Mouse (Mus musculus): ENCODE data around the gene Tecr.
"Not testable (repeated sequence)": the region's sequence is repeated elsewhere in the genome, so short reads cannot be mapped to it uniquely, and the experiment has no call there.

Gene Tecr

GRCm38 (mm10) chr8:83618566-83618965 lies 10.8 kb upstream of the Tecr start:
- DNase-seq (ENCODE audit: low read depth, low spot score), result peak; percentile 81

GRCm38 (mm10) chr8:83617111-83617510 lies 9.3 kb upstream of the Tecr start:
- DNase-seq (ENCODE audit: low read depth, low spot score), result no peak

DNA sequence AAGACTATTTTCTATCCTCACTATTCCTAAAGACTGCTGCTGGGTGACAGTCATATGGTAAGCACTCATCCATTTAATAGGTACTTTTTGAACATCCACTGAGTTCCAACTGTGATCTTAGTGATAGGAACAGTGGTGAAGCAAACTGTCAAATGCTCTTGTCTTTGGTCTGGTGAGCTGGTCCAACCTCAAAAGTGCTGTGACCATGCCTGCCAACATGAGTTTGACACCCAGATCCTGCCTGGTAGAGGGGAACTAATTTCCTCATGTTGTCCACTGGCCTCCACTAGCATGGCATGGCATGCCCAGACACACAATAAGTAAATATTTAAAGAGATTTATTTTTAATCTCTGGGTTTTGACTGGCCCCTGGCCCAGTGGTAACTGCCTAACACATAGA lies 8.9 kb upstream of the Tecr start:
- no peak for DNase-seq (ENCODE audit: low read depth, low spot score)

GRCm38 (mm10) chr8:83613695-83614094 lies 5.9 kb upstream of the Tecr start:
- no peak for DNase-seq (ENCODE audit: low read depth, low spot score)

DNA sequence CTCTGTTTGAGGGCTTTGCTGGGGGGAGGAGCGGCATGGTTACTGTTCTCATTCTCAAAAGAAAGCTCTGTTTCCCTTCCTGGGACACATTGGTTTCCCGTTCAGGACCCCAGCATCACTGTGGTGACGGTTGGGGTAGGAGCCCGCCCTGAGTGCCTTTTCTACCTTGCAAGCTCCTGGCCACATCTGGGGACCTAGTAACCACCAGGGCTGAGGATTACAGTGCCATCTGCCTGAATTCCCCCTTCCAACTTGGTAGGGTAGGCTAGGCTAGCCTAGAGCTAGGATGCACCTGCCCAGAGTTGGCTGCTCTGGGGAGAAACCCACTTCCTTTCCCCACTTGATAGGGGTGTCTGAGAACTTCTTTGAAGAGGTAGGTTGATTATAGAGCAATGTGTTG lies 4.2 kb upstream of the Tecr start:
- DNase-seq (ENCODE audit: low read depth, low spot score), result no peak

- DNase-seq (ENCODE audit: low read depth, low spot score), result no peak
Measured at GRCm38 (mm10) chr8:83609547-83610180, 1.9 kb upstream of the Tecr start.

- no peak for DNase-seq (ENCODE audit: low read depth, low spot score)
Measured at GRCm38 (mm10) chr8:83609086-83609485, 1.3 kb upstream of the Tecr start.

DNA sequence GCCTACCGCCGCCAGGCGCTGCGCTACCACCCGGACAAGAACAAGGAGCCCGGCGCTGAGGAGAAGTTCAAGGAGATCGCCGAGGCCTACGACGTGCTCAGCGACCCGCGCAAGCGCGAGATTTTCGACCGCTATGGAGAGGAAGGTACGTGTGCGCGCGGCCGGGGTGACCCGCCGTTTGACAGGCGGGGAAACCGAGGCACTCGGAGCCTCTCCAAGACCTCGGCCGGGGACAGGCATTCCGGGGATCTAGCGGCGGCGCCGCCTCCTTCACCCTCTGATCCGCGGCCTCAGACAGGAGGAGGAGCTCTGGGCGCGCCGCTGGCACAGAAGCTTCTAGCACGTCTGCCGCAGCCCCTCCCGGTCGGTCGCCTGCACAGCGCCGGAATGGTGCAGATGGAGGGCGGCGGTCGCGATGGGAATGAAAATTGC lies 643 bp upstream of the Tecr start:
- peak; percentile 88 for DNase-seq (ENCODE audit: low read depth, low spot score)

DNA sequence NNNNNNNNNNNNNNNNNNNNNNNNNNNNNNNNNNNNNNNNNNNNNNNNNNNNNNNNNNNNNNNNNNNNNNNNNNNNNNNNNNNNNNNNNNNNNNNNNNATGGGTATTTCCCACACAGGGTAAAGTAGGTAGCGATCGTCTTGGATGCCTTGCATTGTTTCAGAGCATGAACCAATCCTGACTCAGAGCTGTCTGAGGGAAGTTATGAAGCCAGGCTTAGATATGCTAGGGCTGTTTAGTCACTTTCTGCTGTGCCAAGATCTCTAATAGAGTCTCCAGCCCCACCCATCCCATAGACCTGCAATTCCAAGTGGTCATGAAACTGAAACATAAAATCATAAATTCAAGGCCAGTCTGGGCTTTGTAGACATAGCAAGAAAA lies 5.1 kb downstream of the Tecr start:
- DNase-seq (ENCODE audit: low read depth, low spot score), result no peak

- DNase-seq (ENCODE audit: low read depth, low spot score), result no peak
Measured at GRCm38 (mm10) chr8:83599814-83600213, 8.0 kb downstream of the Tecr start.

DNA sequence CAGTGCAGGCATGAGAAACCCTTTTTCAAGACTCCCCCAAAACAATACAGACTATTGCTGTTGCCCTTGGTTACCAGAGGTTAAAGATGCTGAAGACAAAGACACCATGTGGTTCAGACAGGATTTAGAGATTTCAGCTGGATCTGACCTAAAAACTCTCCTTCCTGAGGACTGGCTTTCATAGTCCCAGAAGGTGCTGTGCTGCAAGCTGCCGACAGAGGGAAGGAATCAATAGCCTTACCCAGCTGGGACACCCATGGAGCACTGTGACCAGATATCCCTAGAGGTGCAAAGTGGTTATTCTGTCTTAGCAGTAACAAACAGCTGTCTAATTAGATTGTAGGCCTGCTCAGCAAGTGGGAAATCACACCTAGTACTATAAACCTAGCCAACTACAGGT lies 9.6 kb downstream of the Tecr start:
- DNase-seq (ENCODE audit: low read depth, low spot score), result peak; percentile 83

- peak; percentile 56 for DNase-seq (ENCODE audit: low read depth, low spot score)
Measured at GRCm38 (mm10) chr8:83596369-83596768, 11.4 kb downstream of the Tecr start.

DNA sequence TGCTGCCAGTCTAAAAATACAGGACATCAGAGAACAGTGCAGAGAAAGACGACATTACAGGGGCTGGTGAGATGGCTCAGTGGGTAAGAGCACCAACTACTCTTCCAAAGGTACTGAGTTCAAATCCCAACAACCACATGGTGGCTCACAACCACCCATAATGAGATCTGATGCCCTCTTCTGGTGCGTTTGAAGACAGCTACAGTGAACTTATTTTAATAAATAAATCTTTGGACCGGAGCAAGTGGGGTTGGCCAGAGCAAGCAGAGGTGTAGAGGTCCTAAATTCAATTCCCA lies 12.8 kb downstream of the Tecr start:
- not testable (repeated sequence) for DNase-seq (ENCODE audit: low read depth, low spot score)

DNA sequence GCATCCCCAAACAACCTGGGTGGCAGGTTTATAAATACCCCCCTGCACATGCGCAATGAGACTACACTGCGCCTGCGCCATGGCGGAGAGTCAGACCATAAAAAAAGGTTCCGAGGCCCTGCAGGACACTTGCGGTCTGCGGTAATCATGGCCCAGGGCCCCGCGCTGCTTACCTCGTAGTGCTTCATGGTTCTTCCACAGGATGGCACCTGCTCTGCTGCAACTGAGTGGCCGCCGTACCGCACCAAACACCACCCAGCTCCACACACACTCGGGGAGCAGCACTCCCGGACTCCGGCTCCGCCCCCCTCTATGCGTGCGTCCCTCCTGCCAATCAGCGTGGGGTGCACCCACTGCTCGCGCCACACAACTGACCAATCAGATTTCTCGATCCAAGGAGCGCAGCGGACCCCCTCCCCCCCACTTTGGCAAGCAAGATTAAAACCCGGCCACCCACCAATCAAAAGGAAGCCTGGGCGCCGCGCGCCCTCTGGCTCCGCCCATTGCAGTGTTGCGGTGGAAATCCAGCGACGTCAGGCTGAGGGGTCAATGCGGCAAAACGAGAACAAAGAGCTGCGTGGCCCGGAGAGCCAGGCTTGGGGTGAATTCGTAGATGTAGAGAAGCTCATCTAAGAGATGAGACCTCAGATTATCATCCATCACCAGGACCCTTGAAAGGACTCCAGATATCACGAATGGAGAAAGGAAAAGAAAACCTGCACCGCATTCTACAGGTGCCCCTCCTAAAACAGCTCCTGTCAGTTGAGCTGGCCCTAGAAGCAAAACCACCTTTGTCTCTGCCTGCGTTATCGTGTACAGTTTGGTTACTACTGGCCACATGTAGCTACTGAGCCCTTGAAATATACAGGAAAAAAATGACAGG lies 13.4 kb downstream of the Tecr start:
- DNase-seq (ENCODE audit: low read depth, low spot score), result peak; percentile 98

DNA sequence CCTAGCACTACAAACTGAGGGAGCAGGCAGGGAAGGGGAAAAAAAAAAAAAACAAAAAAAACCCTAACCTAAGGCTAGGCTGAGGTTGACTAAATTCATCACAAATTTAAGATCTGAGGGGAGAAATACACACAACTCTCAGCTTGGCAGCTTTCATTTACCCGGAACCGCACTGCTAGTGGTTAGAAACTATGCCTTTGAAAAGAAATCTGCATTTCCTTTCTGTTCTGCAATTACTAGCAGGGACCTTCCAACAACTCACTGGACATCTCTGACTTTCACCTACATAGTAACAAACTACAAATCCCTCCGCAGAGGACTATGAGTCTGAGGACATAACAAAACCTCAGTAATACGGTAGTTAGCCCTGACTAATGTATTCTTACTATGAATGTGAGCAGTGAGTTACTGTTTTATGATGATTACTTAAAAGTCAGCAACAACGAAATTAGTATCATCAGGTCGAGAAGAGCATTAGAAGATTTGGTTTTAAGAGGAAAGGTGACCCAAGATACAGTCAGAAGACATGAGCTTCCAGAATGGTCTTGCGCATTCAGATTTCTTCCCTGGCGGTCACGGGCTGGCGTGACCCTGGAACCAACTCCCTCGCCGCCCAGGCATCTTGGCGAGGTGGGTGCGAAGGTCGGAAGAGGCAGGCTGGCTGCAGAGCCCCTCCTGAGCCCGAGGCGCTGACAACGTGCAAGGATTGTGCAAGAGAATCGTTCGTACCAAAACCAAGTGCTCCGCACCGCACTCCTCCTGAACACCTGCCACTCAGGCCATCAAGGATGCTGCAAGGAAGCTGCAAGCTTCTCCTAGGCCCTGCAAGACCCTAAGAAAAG lies 14.2 kb downstream of the Tecr start:
- DNase-seq (ENCODE audit: low read depth, low spot score), result no peak

GRCm38 (mm10) chr8:83592682-83593081 lies 15.1 kb downstream of the Tecr start:
- DNase-seq (ENCODE audit: low read depth, low spot score), result no peak

DNA sequence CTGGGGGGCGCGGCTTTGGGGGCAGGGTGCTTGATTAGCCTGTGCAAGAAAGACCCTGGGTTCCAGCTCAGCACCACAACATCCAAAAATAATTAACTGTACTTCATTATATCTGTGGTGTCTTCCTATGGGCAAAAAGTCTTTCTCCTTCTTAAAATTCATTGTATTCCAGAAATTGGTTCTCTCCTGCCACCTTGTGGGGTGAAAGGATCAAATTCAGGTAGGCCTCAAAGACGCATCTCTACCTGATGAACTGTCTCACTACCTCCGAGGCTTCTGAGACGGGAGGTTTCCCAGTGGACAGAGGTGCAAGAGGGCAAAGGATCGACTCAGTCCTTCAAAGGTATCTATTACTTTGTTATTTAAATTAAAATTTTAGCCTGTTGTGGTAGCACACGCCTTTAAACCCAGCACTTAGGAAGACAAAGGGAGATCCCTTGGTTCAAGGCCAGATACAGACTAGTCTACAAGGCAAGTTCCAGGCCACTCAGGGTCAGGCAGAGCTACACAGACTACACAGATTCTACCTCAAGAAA lies 17.2 kb downstream of the Tecr start:
- peak; percentile 62 for DNase-seq (ENCODE audit: low read depth, low spot score)

DNA sequence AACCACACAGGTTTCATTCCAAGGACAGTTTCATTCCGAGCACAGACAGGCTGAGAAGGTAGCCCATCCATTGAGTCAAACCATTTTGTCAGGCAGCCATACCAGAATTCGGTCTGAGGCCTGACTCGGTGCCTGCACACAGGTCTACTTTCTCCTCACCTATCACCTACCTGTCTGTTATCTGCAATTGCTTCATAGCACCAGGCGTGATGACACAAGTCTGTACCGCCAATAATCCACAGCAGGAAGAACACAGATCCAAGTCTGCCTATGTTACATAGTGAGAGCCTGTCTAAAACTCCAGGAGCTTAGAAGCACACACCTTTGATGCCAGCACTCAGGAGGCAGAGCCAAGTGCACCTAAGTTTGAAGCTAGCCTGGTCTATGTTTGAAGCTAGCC lies 18.9 kb downstream of the Tecr start:
- DNase-seq (ENCODE audit: low read depth, low spot score), result no peak

DNA sequence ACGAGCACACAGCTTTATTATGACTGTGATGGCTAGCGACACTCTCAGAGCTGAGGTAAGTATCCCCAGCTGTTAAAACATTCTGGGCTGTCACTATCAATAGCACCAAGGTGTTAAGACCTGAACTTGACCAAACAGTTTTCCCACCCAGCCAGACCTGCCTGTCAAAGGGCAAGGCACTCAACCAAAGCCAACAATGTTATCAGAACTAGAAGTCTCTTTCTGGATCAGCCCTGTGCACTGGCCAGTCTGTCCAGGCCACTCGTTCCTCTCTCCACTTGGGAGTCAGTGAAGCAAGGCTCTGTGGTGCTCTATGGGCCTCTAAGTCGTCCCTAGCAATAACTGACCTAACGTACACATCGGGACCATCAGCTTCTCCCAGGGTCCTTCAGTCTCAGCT lies 20.1 kb downstream of the Tecr start:
- DNase-seq (ENCODE audit: low read depth, low spot score), result no peak

DNA sequence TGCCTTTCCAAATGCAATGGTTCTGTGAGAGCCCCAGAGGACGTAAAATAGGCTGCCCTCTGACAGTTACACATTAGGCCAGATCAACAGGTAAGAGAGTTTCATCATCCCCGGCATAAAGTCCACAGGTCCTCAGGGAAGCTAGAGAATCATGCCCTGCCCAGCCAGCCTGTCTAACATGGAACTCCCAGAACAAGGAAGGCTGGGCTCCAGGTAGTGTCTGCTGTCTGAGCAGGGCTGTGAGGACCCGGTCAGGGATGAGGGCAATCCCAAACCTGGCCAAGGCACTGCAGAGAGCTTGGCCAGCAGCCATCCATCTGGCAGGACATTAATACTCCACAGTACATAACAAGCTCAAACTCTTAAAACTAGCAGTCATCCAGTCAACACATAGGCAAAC lies 22.4 kb downstream of the Tecr start:
- no peak for DNase-seq (ENCODE audit: low read depth, low spot score)

GRCm38 (mm10) chr8:83584771-83585170 lies 23.0 kb downstream of the Tecr start:
- DNase-seq (ENCODE audit: low read depth, low spot score), result no peak

- peak; percentile 52 for DNase-seq (ENCODE audit: low read depth, low spot score)
Measured at GRCm38 (mm10) chr8:83583236-83583635, 24.5 kb downstream of the Tecr start.
